Mouse (Mus musculus) small intestine, adult 2 months (tissue): ENCODE measurements at regions not wholly inside any gene's neighbourhood (a gene's known extent, or its start where the extent isn't known, plus 50 kb on each side); places are given as distances from the start of the nearest gene placed in this dataset.

ENCODE experiments used
- H3K27ac ChIP-seq: fragments of 200-500 bp; 2 replicates; pipeline ENCODE4 v1.5.1; 2012; ENCODE audit warnings: low read depth, low read length, control low read depth, inconsistent platforms; ENCODE audit not compliant: insufficient read depth
- H3K27me3 ChIP-seq: fragments of 200-500 bp; 2 replicates; pipeline ENCODE4 v1.6.1; 2012; ENCODE audit warnings: mild to moderate bottlenecking, moderate library complexity, low read length, inconsistent platforms; ENCODE audit not compliant: control insufficient read depth, insufficient read depth
- H3K36me3 ChIP-seq: fragments of 200-500 bp; 2 replicates; pipeline ENCODE4 v1.6.1; 2012; ENCODE audit warnings: mild to moderate bottlenecking, low read length, control low read depth, inconsistent platforms; ENCODE audit not compliant: control insufficient read depth, insufficient read depth
- H3K4me1 ChIP-seq: fragments of 200-500 bp; 2 replicates; pipeline ENCODE4 v1.6.1; 2012; ENCODE audit warnings: low read length, inconsistent platforms, mixed read lengths; ENCODE audit not compliant: control insufficient read depth, insufficient read depth, insufficient read length
- H3K4me3 ChIP-seq: fragments of 200-500 bp; 2 replicates; pipeline ENCODE4 v1.5.1; 2012; ENCODE audit warnings: low read depth, mild to moderate bottlenecking, control low read depth, inconsistent platforms, low read length, moderate library complexity
- CTCF ChIP-seq: fragments of 200-500 bp; IDR thresholded peaks from 2 replicates; pipeline ENCODE4 v1.5.1; 2012; ENCODE audit warnings: low read depth, mild to moderate bottlenecking, control low read depth, inconsistent platforms, low read length, moderate library complexity, mixed read lengths; ENCODE audit not compliant: insufficient replicate concordance, insufficient read length; ENCODE audit errors: extremely low read depth
- POLR2A ChIP-seq: fragments of 200-500 bp; IDR thresholded peaks from 2 replicates; pipeline ENCODE4 v1.6.1; 2012; ENCODE audit warnings: low read depth, mild to moderate bottlenecking, control low read depth, inconsistent platforms, low read length, moderate library complexity
- WGBS: fragments of 180-500 bp; shearing (Covaris S2); methylation state at CpG from one replicate; pipeline ENCODE4 v1.1.7; 2018; 5-methylcytosine and 5-hydroxymethylcytosine counted together

GRCm38 (mm10) chr9:120769056-120769455 is 160.0 kb upstream of the Ctnnb1 start:
- TF ChIP-seq POLR2A (no peak), CTCF (no peak)
- Histone ChIP-seq H3K4me3 (no peak overlapping the region), H3K4me1 (peaks cover 15% of the 10 kb centered on the region; the same call in 1 of the 2 replicates), H3K27ac (no peak overlapping the region), H3K27me3 (no peaks in the 10 kb centered on the region), H3K36me3 (no peaks in the 10 kb centered on the region)
- 88% methylated on average over 8 of the region's 8 CpGs for WGBS

GRCm38 (mm10) chr9:120769679-120770078 is 159.3 kb upstream of the Ctnnb1 start:
- Histone ChIP-seq H3K27ac (no peak overlapping the region), H3K36me3 (no peaks in the 10 kb centered on the region), H3K27me3 (no peaks in the 10 kb centered on the region), H3K4me3 (no peak overlapping the region), H3K4me1 (peaks cover 12% of the 10 kb centered on the region; the same call in 1 of the 2 replicates)
- 60% methylated on average over 7 of the region's 7 CpGs for WGBS
- no peak for TF ChIP-seq CTCF

GRCm38 (mm10) chr9:120770886-120771285 is 158.1 kb upstream of the Ctnnb1 start:
- Histone ChIP-seq H3K27me3 (no peaks in the 10 kb centered on the region), H3K27ac (no peak overlapping the region), H3K36me3 (no peaks in the 10 kb centered on the region), H3K4me3 (no peak overlapping the region), H3K4me1 (peaks cover 15% of the 10 kb centered on the region; the same call in 1 of the 2 replicates)
- 22% methylated on average over 1 of the region's 1 CpGs for WGBS
- no peak for TF ChIP-seq POLR2A
- no peak for TF ChIP-seq CTCF

- no peaks in the 10 kb centered on the region for H3K27me3 ChIP-seq
- peaks cover 20% of the 10 kb centered on the region for H3K4me1 ChIP-seq
- TF ChIP-seq POLR2A (no peak), CTCF (no peak)
- no peak overlapping the region for H3K4me3 ChIP-seq
- no peak overlapping the region for H3K27ac ChIP-seq
- no peaks in the 10 kb centered on the region for H3K36me3 ChIP-seq
- WGBS, result 46% methylated on average over 4 of the region's 4 CpGs
Observed at GRCm38 (mm10) chr9:120771896-120772530, 157.0 kb upstream of the Ctnnb1 start.

- no peaks in the 10 kb centered on the region for H3K27me3 ChIP-seq
- H3K4me3 ChIP-seq, result no peak overlapping the region
- H3K36me3 ChIP-seq, result no peaks in the 10 kb centered on the region
- 94% methylated on average over 1 of the region's 1 CpGs for WGBS
- TF ChIP-seq POLR2A (no peak), CTCF (no peak)
- peaks cover 27% of the 10 kb centered on the region for H3K4me1 ChIP-seq
- no peak overlapping the region for H3K27ac ChIP-seq
Observed at GRCm38 (mm10) chr9:120774251-120774650, 154.8 kb upstream of the Ctnnb1 start.

- WGBS, result 58% methylated on average over 1 of the region's 1 CpGs
Observed at GRCm38 (mm10) chr9:120774772-120775171, 154.2 kb upstream of the Ctnnb1 start.

GRCm38 (mm10) chr9:120775721-120776120 is 153.3 kb upstream of the Ctnnb1 start:
- Histone ChIP-seq H3K27ac (peak overlapping the region; percentile 60), H3K4me1 (peaks cover 20% of the 10 kb centered on the region), H3K4me3 (no peak overlapping the region), H3K36me3 (no peaks in the 10 kb centered on the region), H3K27me3 (no peaks in the 10 kb centered on the region)
- 54% methylated on average over 3 of the region's 3 CpGs for WGBS
- TF ChIP-seq POLR2A, result no peak
- no peak for TF ChIP-seq CTCF

More at GRCm38 (mm10) chr9:120774772-120775171, 154.2 kb upstream of the Ctnnb1 start:
- no peak overlapping the region for H3K4me3 ChIP-seq
- TF ChIP-seq CTCF (no peak), POLR2A (no peak)
- peaks cover 25% of the 10 kb centered on the region for H3K4me1 ChIP-seq
- H3K36me3 ChIP-seq, result no peaks in the 10 kb centered on the region
- H3K27me3 ChIP-seq, result no peaks in the 10 kb centered on the region
- H3K27ac ChIP-seq, result no peak overlapping the region
